Mouse (Mus musculus) G1E (cell line): ENCODE results near the gene Epb41l3. TPM values are rescaled to one million over a fixed set of nuclear protein-coding genes. Genes with fewer than 3 reads are reported as not detected.

Experiments
- ATAC-seq: 2 replicates; pipeline ENCODE4 v1.8.0; 2016; ENCODE audit warnings: mild to moderate bottlenecking; ENCODE audit not compliant: insufficient number of reproducible peaks, poor library complexity, low FRiP score, severe bottlenecking; ENCODE audit errors: extremely low read depth
- DNase-seq: peaks from one replicate; pipeline ENCODE4 v3.0.0; 2012; ENCODE audit warnings: low spot score
- H3K27me3 ChIP-seq: 2 replicates; pipeline ENCODE4 v1.6.1; 2012; ENCODE audit warnings: mild to moderate bottlenecking, low read length, inconsistent platforms; ENCODE audit not compliant: insufficient read depth
- H3K36me3 ChIP-seq: replicated peaks from 2 replicates; pipeline ENCODE3; 2012; ENCODE audit warnings: mild to moderate bottlenecking, inconsistent platforms
- H3K4me1 ChIP-seq: 2 replicates; pipeline ENCODE4 v1.6.1; 2012; ENCODE audit warnings: low read depth, low read length, inconsistent platforms, mixed read lengths; ENCODE audit not compliant: insufficient read depth
- H3K4me3 ChIP-seq: 2 replicates; pipeline ENCODE4 v1.5.1; 2012; ENCODE audit warnings: low read depth, mild to moderate bottlenecking, inconsistent platforms, low read length, moderate library complexity, mixed read lengths
- H3K9me3 ChIP-seq: replicated peaks from 2 replicates; pipeline ENCODE4 v1.6.1; 2012; ENCODE audit warnings: inconsistent platforms
- CTCF ChIP-seq: IDR thresholded peaks from 2 replicates; pipeline ENCODE4 v1.5.1; 2012; ENCODE audit warnings: low read depth, low read length, inconsistent platforms, mixed read lengths
- GATA1 ChIP-seq: IDR thresholded peaks from 2 replicates; pipeline ENCODE4 v1.6.1; 2012; ENCODE audit warnings: borderline replicate concordance, low read length, inconsistent platforms, mixed read lengths
- GATA2 ChIP-seq: IDR thresholded peaks from 2 replicates; pipeline ENCODE4 v1.6.1; 2012; ENCODE audit warnings: low read depth, low read length, inconsistent platforms, borderline replicate concordance
- POLR2AphosphoS5 ChIP-seq: IDR thresholded peaks from 2 replicates; pipeline ENCODE4 v1.6.1; 2012; ENCODE audit warnings: low read depth, low read length, inconsistent platforms; ENCODE audit not compliant: insufficient replicate concordance
- TAL1 ChIP-seq: conservative IDR thresholded peaks from 2 replicates; pipeline ENCODE4 v1.6.1; 2012; ENCODE audit warnings: low read depth, low read length, inconsistent platforms, mixed read lengths
- polyA plus RNA-seq: library from polyadenylated mRNA; stranded (reverse); fragments of >175 nt; gene quantifications from 2 replicates; pipeline ENCODE4 v1.2.3, GENCODE M21; 2012
- total RNA-seq, 2 experiments: library from RNA; stranded (forward) in 1 of 2; stranded (reverse) in 1 of 2; fragments of 200-1000 nt in 1 of 2; fragments of >200 nt in 1 of 2; fragmentation: Nextera tagmentation in 1 of 2; gene quantifications; 2 replicates each; pipeline ENCODE4 v1.2.3; 2014 to 2017

Epb41l3 gene
- total and polyA plus RNA-seq, 3 experiments = 0.16 TPM; not detected in 2

DNA sequence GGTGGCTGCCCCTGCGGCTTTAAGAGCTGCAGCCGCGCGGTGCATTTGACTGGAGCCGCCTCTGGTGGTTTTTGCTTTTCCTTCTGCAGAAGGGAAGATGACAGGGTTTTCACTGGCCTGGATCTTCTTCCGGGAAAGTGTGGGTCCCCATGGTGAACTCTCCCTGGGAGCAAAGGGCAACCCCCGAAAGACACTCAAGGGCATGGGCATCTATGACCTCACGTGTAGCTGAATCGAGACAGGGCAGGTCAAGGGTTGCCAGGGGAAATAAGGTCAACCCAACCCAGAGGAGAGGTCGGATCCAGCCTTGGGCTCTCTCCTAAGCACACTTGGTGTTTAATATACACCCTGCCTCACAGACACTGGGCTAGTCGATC, 2.0 kb downstream of the Epb41l3 start:
- H3K4me1 ChIP-seq = no peaks in the 10 kb centered on the region
- H3K9me3 ChIP-seq = peaks cover 66% of the 10 kb centered on the region
- no peak for TF ChIP-seq CTCF
- no peak for TF ChIP-seq TAL1
- no peak for TF ChIP-seq GATA1
- no peak for TF ChIP-seq POLR2AphosphoS5
- no peak for TF ChIP-seq GATA2
- H3K27me3 ChIP-seq = no peaks in the 10 kb centered on the region; the same call in 1 of the 2 replicates
- no peak for ATAC-seq
- DNase-seq = no peak
- no peak overlapping the region for H3K4me3 ChIP-seq
- no peaks in the 10 kb centered on the region for H3K36me3 ChIP-seq

DNA sequence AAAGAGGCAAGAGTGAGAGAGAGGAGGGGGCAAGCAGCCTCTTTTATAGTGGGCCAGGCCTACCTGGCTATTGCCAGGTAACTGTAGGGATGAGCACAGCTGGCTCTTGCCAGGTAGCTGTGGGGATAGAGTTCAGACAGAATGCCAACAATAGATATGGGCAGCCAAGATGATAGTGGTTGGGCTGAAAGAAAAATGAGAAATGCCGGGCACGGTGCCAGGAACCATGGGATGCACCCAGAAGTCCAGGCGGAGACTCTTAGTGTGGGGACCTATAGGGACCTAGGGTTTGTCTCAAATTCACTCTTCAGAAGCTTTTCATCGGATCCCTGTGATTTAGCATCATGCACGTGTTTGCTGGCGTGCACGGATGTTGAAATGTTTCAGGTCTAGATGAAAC, 6.8 kb downstream of the Epb41l3 start:
- no peaks in the 10 kb centered on the region for H3K4me1 ChIP-seq
- H3K36me3 ChIP-seq = no peaks in the 10 kb centered on the region
- no peak for DNase-seq
- no peak overlapping the region for H3K4me3 ChIP-seq
- peaks cover 64% of the 10 kb centered on the region for H3K9me3 ChIP-seq
- no peak for ATAC-seq
- TF ChIP-seq CTCF (no peak), GATA2 (no peak), TAL1 (no peak), POLR2AphosphoS5 (no peak), GATA1 (no peak)
- no peaks in the 10 kb centered on the region for H3K27me3 ChIP-seq

DNA sequence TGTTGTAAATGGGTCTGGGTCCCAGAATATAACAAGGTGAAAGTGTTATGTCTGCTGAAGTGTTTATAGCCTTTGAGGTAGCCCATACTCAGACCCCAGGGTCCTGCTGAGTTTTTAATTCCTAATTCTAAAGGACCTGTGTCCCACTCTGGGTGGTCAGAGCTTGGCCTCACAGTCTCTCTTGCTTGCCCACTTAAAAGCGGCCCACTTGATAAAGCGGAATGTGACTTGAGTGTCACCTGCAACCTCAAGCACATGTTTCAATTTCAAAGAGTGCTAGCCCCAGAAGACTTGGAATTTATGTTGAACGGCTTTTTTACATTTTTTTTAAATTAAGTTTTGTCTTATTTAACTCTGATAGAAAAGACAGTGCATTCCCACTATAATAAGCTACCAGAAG, 16.1 kb downstream of the Epb41l3 start:
- H3K27me3 ChIP-seq = no peaks in the 10 kb centered on the region
- no peak for DNase-seq
- no peak for ATAC-seq
- no peak for TF ChIP-seq POLR2AphosphoS5
- TF ChIP-seq TAL1 = no peak
- no peak for TF ChIP-seq GATA1
- no peak for TF ChIP-seq CTCF
- TF ChIP-seq GATA2 = no peak
- no peaks in the 10 kb centered on the region for H3K4me1 ChIP-seq
- H3K4me3 ChIP-seq = no peak overlapping the region
- H3K9me3 ChIP-seq = peaks cover 39% of the 10 kb centered on the region
- H3K36me3 ChIP-seq = no peaks in the 10 kb centered on the region

DNA sequence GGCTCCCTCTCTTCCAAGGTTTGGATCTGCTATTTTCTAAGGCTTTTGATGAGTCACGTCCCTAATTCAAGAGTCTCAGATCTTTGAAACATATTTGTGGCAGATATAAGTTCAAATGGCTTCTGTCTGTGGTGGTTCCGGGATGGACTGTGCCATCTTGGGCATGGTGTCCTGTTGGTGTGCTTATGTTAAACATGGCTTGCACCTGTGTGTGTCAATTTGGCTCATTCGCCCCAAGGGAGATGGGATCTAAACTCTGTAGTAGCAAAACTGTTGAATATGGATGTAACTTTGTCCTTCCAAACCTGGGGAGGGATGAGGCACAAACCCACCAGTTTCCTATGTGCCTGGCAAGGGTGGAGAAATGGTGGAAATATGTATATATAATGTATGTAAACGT, 21.6 kb downstream of the Epb41l3 start:
- Histone ChIP-seq H3K4me3 (no peak overlapping the region), H3K4me1 (no peaks in the 10 kb centered on the region), H3K9me3 (peaks cover 50% of the 10 kb centered on the region), H3K36me3 (no peaks in the 10 kb centered on the region), H3K27me3 (no peaks in the 10 kb centered on the region)
- TF ChIP-seq CTCF (no peak), POLR2AphosphoS5 (no peak), GATA1 (no peak), TAL1 (no peak), GATA2 (no peak)
- ATAC-seq = no peak
- DNase-seq = no peak

DNA sequence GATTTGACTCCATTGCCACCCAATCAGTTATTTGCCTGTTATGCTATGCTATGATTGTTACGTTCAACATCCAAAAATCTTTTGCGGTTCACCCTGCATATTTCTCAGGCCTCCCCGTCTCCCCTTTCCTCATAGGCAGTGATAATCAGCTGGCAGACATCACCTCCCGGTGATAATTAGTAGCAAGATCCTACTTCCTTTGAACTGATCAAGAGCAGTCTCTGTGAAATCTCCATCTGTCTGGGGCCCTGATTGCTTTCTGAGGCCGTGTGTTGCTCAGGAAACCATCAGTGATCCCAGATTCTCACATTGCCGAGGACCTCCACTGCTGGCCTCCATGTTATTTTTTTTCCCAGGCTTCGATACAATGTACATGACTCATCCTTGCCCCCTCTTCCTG, 22.5 kb downstream of the Epb41l3 start:
- Histone ChIP-seq H3K9me3 (peaks cover 48% of the 10 kb centered on the region), H3K36me3 (no peaks in the 10 kb centered on the region), H3K27me3 (no peaks in the 10 kb centered on the region), H3K4me3 (no peak overlapping the region), H3K4me1 (no peaks in the 10 kb centered on the region)
- ATAC-seq (no peak), DNase-seq (no peak)
- TF ChIP-seq POLR2AphosphoS5 = no peak
- TF ChIP-seq GATA2 = no peak
- no peak for TF ChIP-seq TAL1
- no peak for TF ChIP-seq CTCF
- no peak for TF ChIP-seq GATA1

DNA sequence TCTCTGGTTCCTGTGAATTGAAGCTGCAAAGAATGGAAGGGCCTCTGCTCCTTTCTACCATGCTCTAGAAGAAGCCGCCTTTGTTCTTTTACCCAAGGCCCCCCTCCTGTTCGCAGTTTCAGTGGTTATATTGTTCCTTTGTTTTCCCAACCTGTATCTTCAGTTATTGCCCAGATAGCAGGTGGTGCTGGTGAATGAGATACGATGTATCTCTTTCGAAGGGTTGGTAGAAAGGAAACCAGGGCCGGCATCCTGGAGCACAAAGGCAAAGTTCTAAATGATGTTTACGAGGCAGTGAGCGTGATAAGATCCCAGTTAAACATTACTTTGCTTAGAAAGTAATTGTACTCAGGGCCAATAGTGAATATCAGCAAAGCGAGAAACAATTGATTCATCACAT, 27.8 kb downstream of the Epb41l3 start:
- TF ChIP-seq TAL1 = no peak
- TF ChIP-seq GATA2 = no peak
- no peak for TF ChIP-seq GATA1
- TF ChIP-seq POLR2AphosphoS5 = no peak
- TF ChIP-seq CTCF = no peak
- Histone ChIP-seq H3K27me3 (no peaks in the 10 kb centered on the region), H3K36me3 (no peaks in the 10 kb centered on the region), H3K9me3 (peaks cover 49% of the 10 kb centered on the region), H3K4me3 (no peak overlapping the region), H3K4me1 (no peaks in the 10 kb centered on the region)
- ATAC-seq = no peak
- no peak for DNase-seq

DNA sequence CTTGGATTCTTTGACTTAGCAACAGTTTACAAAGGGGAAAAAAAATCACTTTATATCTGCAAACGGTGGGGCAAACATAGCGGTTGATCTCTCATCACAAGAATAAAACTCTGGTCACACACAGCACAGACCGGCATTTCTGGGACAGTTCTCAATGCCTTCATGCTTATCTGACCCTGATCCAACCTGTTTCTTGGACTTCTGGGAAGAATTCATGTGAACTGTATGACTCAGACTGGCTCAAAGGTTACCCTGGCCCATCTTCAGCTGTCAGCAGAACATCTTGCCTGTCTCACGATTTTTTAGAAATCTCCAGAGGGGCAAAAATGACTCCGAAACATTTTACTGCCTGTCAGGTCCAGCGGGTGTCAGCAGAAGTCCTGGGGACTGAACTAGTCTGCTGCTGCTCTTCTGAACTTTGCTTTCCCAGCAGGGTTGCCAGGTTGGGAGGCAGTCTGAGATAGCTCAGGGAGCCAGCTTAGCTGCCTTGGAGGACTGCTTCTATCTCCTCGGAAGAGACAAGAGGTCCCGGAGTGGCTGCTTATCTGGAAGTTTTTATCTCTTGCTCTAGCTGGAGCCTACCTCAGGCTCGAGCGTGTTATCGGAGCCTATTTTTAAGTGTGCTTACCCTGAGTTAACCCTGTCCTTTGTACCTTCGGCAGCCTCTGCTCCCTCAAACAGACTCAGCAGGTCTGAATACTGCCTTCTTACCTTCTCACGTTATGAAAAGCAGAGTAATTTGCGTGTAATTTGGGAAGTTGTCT, 29.7 kb downstream of the Epb41l3 start:
- DNase-seq = no peak
- peaks cover 44% of the 10 kb centered on the region for H3K9me3 ChIP-seq
- ATAC-seq = no peak
- no peaks in the 10 kb centered on the region for H3K27me3 ChIP-seq
- H3K36me3 ChIP-seq = no peaks in the 10 kb centered on the region
- no peaks in the 10 kb centered on the region for H3K4me1 ChIP-seq
- H3K4me3 ChIP-seq = no peak overlapping the region
- TF ChIP-seq CTCF (no peak), TAL1 (no peak), GATA1 (no peak), GATA2 (no peak), POLR2AphosphoS5 (no peak)
